Mouse (Mus musculus) T-helper 2 cell (primary cell): ENCODE measurements around the gene Eid2.
"Not testable (repeated sequence)": the region's sequence is repeated elsewhere in the genome, so short reads cannot be mapped to it uniquely, and the experiment has no call there.

Experiments
- in situ Hi-C: fragments of 300-600 bp; cut with MboI, MseI; formaldehyde crosslinking; loops from one replicate; pipeline ENCODE4 v1.15.1; 2025; ENCODE audit warnings: high pct_unique_total_duplicates

The Eid2 gene

DNA sequence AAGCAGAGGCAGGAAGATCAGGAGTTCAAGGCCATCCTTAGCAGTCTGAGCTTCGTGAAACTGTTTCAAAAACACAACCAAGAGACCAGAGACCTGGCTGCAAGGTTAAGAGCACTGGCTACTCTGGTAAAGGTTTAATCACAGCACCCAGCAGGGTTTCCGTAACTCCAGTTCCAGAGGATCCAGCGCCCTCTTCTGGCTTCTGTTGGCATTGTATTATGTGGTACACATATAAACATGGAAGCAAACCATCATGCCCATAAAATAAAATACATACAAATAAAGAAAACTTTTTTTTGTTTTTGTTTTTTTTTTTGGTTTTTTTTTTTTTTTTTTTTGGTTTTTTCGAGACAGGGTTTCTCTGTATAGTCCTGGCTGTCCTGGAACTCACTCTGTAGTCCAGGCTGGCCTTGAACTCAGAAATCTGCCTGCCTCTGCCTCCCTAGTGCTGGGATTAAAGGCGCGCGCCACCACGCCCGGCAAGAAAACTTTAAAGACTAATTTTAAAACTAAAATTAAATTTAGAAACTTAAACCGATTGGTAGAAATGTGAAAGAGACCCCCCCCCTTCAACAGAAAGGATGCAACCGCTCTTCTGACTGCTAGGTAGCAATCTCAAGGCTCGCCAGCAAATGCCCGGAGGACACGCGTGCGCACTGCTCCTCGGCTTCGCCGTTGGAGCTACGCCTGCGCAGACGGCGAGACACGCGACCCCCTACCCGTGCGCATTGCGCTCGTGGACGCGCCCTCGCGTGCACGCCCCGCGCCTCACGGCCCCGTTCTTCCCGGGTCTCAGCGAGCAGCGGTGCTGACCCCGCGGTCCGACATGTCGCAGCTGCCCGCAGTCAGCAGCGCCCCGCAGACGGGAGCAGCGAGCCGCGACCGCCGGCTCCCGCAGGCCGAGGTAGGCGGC lies at the start of gene Eid2:
Eid2 (plus strand) TSS at position 753 of the 913 bp plus-strand sequence.
- in situ Hi-C loops = no loop called here

DNA sequence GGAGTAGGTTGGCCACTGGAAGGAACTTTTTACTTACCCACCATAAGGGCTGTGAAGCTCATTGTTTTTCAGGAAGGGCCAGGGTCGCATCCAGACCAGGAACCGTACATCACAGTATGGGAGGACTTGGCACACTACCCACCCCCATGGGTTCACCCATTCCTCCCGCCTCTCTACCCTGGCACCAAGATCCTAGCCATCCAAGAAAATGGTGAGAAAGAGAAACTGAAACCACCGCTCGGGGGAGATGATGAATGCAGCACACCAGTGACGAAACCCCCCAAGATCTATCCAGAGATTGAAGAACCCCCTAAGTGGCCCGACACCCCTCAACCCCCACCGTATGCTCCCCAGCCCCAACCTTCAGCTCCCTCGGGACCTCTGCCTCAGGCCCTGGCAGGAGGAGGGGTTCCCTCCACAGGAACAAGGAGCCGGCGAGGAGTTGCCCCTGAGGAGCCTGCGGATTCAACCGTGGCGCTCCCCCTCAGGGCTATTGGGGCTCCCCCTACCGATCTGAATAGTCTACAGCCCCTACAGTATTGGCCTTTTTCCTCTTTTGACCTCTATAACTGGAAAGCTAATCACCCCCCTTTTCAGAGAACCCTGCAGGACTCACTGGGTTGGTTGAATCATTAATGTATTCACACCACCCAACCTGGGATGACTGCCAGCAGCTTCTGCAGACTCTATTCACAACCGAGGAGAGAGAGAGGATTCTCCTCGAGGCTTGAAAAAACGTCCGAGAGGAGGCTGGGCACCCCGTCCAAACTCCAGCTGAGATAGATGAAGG lies 48.5 kb upstream of the Eid2 start:
- in situ Hi-C loops = not testable (repeated sequence)

DNA sequence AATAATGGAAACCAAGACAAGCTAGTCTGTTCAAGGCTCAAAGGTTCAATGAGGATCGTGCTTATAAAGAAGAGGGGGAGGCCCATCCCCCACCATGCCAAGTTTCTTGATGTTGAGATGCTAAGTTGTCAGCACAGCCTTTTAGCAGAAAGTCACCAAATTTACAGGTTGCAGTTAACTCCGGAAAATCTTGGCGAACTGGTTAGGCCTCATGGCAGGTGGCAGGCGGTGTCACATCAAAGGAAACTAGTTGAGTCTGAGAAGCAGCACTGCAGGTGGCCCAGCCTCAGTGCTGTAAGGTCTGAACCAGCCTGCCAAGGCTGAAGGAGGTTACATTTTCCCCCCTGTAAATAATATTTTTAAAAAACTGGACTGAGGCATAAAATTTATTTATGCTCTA lies 40.8 kb upstream of the Eid2 start:
- in situ Hi-C loops = loop anchor here (25.0 kb wide), 1 partner anchor 1335 kb away; no protein-coding TSS in a partner anchor

DNA sequence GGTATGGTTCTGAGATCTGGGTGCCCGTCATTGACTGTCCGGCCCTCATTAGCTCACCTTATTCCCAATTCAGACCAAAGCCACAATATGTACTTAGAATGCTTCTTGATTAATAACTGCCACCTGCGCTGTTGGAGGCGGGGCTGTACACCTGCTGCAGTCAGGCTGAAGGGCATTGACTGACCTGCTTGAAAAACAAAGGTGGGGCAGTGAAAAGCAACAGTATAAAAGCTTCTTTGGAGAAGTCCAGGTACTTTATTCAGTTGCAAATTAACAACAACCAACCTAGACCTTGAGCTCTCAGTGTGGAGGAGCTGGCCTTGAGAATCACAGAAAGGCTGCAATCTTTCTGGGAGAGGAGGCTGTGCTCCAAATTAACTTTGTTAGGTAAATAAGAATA lies 40.3 kb upstream of the Eid2 start:
- in situ Hi-C loops = loop anchor here (25.0 kb wide), 1 partner anchor 1335 kb away; no protein-coding TSS in a partner anchor

DNA sequence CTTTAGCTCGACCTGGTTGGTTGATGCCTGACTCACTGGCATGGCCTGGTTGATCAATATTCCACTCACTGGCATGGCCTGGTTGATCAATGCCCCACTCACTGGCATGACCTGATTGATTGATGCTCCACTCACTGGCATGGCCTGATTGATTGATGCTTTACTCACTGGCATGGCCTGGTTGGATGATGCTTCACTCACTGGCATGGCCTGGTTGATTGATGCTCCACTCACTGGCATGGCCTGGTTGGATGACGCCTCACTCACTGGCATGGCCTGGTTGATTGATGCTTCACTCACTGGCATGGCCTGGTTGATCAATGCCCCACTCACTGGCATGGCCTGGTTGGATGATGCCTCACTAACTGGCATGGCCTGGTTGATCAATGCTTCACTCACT lies 23.7 kb upstream of the Eid2 start:
- in situ Hi-C loops = loop anchor here (5.0 to 25.0 kb wide), 2 partner anchors 342 to 1318 kb away; no protein-coding TSS in a partner anchor

DNA sequence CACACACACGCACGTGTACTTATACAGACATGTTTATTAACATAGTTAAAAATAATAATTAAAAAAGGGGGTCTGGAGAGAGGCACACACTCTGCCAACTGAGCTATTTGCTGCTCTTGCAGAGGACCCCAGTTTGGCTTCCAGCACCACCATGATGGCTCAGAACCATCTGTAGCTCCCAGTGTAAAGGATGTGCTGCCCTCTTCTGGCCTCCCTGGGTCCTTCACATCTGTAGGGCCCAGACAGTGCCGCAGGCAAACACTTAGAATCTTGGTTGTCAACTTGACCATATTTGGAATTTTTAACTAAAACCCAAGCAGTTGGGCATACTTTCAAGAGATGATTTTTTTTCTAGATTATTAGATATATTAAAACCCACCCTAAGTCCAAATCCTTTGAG lies 18.7 kb upstream of the Eid2 start:
- in situ Hi-C loops = loop anchor here (25.0 kb wide), 1 partner anchor 1313 kb away; no protein-coding TSS in a partner anchor

DNA sequence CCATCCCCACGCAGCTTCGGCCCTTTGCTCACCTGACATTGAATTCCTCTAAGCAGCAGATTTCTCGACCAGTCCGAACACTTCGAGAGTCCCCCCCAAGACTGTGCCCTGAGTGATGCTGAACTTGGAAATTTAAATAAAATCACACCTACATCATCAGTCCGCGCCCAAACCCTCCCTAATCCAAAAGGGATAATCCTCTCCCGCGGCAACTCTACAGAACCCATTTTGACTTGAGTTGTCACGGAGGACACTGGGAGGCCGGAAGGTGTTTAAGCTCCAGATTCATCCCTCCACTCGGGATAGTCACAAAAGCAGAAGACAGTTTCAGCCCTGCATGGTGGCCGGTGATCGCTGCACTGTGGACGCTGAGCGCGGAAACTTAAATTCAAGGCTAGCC lies 15.7 kb upstream of the Eid2 start:
- in situ Hi-C loops = no loop called here

DNA sequence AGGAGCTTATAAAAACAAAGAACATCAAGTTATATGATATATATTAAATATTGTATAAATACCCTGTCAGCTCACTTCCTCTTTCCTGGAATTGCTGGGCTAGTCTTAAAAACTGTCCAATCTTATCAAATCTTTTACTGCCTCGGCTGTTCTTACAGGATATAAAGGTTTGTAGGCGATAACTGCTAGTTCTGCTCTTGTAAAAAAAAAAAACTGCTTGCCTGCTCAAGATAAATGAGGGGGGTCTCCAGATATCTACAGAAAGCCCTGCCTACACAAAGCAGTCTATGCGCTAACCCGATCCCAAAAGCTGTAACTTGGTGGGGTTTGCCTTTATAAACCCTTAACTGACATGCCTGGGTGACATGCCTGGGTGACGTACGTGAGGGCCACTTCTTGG lies 13.1 kb upstream of the Eid2 start:
- in situ Hi-C loops = no loop called here

DNA sequence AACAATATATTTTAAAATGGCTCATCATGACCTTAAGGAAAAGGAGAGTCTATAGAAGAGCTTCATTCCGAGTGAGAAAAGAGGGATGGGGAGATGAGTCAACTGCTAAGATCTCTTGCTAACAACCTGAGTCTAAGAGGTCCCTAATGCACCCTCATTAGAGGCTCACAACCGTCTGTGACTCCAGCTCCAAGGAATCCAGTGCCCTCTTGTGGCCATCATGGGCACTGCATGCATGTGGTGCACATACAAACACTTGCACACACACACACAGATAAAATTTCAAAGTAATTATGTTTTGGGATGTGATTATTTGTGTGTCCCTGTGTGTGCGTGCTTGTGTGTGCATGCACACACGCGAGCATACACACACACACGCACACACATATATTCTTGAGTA lies 12.2 kb upstream of the Eid2 start:
- in situ Hi-C loops = no loop called here

DNA sequence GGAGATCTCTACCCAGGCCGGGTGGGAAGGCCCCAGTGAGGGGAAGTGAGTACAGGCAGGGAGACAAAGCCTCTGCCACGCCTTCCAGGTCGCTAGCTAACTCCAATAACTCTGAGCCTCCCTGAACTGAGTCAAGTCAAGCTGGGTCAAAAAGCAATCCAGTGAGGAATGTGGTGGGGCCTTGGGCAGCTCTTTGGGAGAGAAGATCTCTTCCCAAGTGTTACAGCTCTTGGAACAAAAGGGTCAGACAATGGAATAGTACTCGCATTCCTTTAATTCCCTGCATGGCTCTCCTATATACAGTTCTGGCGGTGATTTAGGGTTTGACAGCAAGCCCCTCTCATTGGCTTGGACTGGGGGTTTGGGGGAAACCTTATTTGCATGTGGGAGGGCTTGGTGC lies 4.8 kb upstream of the Eid2 start:
- in situ Hi-C loops = no loop called here

DNA sequence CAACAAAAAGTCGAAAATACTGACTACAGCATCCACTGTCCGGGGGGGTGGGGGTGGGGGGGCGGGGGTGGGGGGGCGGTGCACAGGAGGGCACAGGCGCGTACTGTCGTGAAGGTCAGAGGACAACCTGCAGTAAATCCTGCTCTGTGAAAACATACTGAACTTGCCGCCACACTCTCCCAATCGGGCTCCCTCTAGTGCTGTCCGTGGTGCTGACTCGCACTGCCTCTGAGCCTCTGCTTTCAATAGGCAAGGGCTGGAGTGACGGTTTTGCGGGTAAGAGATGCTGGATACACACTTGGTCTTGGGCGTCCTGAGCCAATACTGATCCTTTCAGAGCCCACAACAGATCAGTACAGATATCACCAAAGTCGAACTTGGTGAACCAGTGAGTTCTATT lies 3.9 kb upstream of the Eid2 start:
- in situ Hi-C loops = no loop called here

DNA sequence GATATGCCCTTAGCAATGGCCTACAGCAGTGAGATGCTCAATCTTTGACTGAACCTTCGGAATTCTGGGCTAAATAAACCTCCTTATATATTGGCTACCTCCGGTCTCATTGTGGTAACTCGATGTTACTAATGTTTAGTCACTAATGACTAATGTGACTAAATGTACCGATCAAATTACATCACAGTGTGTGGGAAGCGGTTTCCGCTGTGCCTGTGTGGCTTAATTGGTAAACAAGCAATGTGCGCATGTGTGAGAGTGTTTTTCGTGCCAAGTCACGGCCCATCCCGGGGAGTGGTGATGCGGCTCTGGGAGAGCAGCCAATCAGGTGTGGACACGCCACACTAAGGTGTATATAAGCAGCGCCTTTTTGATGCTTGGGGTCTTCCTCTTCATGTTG lies 2.3 kb upstream of the Eid2 start:
- in situ Hi-C loops = no loop called here

DNA sequence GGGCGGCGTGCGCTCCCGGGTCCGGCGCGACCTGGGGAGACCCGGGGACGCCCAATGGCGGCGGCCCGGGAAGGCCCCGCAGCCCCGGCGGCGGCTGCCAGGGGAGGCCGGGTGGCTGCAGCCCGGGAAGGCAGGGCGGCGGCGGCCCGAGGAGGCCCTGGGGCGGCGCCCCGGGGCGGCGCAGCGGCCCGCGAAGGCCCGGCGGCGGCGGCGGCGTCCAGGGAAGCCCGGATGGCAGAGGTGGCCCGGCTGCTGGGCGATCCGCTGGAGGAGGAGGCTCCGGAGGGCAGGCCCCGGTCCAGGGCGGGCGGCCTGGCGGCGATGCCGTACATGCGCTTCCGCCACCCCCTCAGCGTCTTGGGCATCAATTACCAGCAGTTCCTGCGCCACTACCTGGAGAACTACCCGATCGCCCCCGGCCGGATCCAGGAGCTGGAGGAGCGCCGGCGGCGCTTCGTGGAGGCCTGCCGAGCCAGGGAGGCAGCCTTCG lies 406 bp downstream of the Eid2 start:
- in situ Hi-C loops = no loop called here

DNA sequence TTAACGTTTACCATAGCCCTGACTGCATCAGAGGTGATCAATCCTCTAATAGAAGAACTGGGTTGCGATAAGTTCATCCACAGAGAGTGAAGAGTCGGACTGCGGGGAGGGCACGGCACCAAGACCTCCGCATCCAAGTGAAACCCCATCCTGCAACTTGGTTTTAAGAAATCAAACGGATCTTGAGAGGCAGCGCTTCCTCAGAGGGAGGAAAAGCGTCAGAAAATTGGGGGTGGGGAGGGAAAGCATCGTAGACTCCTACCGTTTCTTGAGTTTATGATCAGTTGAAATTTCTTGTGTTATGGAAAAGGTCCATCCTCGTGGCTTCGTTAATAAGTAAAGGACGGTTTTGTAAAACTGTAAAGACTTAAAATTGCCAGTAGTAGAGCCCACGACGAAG lies 895 bp downstream of the Eid2 start:
- in situ Hi-C loops = no loop called here

DNA sequence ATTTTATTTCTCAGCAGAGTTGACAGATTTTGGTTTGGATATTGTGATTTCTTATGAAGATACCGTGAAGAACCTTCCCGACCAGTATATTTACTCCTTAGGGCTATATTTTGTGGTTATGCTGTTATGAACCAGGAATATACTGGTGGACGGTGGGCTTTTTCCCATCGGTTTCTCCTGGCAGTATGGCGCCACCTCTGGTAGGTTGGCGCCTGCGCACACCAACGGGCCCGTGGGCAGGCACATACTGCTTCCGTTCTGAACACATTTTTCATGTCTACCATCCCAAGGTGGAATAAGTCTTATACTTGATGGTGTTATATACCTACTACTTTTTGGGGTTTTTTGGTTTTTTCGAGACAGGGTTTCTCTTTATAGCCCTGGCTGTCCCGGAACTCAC lies 1.7 kb downstream of the Eid2 start:
- in situ Hi-C loops = no loop called here

DNA sequence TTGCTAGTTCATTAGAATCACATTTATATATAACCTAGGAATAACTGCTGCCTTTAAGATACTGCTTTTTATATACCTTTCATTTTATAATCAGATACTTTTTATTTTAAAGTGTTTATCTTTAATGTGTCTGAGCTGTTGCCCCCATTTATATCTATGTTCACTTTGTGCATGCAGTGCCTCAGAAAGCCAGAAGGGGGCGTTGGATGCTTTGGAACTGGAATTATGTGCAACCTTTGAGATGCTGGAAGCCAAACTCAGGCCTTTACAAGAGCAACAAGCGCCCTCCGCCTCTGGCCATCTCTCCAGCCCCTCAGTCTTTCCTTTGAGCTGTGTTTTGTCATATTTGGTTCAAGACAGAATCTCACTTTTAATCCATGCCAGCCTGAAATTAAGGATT lies 4.1 kb downstream of the Eid2 start:
- in situ Hi-C loops = no loop called here

DNA sequence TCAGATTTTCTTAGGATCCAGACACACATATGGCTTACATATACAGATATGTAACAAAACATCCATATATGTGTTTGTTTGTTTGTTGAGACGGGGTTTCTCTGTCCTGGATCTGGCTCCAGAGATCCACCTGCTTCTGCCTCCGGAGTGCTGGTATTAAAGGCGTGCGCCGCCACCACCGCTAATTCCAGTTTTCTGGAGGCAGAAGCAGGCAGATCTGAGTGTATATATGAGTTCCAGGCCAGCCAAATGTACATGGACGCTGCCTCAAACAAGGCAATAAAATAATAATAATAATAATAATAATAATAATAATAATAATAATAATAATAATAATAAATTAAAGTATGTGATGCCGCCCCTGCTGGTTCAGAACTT lies 9.5 kb downstream of the Eid2 start:
- in situ Hi-C loops = loop anchor here (5.0 kb wide), 1 partner anchor 100 kb away; the partner anchor contains the start of gene Dyrk1b

DNA sequence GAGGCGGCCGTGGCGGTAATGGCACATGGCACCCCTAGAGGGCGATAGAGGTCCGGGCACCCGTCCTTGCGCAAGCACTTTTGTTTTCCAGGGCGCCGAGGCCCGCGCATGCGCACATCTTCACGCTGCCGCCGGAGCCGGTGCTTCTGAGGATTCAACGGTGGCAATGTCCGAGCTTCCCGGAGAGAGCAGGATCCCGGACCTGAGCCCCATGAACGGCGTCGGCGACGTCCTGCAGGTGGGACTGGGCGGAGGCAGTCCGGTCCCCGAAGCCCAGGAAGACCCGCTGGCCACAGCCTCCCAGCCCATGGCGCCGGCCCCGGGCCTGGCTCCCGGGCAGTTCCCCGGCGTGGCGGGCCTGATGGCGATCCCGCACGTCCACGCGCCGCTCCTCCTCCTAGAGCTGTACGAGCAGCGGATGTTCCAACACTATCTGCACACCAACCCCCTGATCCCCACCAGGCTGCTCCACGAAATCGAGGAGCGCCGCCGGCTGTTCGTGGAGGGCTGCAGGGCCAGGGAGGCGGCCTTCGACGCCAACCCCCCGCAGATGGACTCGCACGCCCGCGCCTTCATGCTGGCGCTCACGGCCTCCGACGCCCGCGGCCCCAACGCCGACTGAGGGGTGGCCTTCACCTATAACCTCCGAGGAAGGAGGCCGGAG lies 10.1 kb downstream of the Eid2 start, which contains the start of gene Eid2b:
Eid2b (plus strand) TSS at position 125 of the 664 bp plus-strand sequence.
- in situ Hi-C loops = loop anchor here (5.0 kb wide), 1 partner anchor 100 kb away; the partner anchor contains the start of gene Dyrk1b

DNA sequence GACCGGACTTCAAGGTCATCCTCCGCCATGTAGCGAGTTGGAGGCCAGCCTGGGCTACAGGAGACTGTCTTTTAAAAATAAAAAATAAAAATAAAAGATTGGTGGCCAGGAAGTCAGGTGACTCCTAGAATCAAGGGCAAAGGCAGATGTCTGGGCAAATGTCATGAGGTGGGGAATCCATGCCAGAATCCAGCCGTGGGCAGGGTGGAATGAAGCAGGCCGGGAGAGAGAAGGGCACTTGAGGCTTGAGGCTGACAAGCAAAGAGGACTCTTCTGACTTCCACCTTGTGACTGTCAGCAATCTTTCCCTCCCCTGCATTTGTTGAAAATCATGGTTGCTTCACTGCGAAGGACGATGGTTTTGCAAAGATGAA lies 10.6 kb downstream of the Eid2 start:
- in situ Hi-C loops = loop anchor here (5.0 kb wide), 1 partner anchor 101 kb away; the partner anchor contains the start of gene Dyrk1b

DNA sequence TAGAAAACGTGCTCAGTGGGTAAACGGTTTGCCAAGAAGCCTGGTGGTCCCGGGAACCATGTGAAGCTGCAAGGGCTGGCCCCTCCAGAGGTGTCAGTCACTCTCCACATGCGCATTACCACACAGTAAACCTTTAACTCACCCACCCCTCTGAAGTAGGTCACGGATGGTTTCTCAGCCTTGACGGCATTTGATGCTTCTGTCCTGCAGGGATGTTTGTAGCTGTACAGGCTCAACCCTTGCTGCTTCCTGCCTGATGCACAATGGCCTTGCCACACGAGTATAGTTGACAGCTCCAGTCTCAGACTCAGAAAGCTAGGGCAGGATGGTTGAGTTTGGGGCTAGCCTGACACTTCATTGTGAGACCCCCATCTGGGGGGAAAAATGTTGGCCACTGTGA lies 12.9 kb downstream of the Eid2 start:
- in situ Hi-C loops = no loop called here

DNA sequence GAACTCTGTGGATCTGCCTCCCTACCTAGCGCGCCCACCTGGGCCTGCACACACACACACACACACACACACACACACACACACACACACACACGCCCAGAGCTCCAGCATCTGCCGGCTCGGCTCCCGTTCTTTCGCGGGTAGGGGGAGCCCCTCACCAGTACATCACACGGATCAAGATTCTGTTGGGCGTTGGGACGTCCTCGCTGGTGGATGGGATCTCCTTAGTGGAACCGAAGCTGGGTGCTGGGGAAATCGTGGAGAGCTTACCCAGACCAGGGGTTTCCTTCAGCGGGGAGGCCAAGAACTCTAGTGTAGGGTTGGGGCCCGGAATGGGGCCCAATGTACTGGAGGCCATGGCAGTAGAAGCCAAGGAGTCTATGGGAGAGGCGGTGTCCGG lies 22.5 kb downstream of the Eid2 start:
- in situ Hi-C loops = no loop called here
